Mouse (Mus musculus) stomach, embryonic 16.5 days (tissue): Measurements from ENCODE around the gene Cacna1c. TPM values are rescaled to one million over a fixed set of nuclear protein-coding genes. Genes with fewer than 3 reads are reported as not detected.

Source experiments
- ATAC-seq: fragments of 200-750 bp; cut with Nextera tagmentation; 2 replicates; pipeline ENCODE4 v1.8.0; 2017; ENCODE audit warnings: moderate number of reproducible peaks, moderate TSS enrichment; ENCODE audit not compliant: insufficient read depth, low FRiP score
- H3K27ac ChIP-seq: fragments of 300-500 bp; sonication (generic); 2 replicates; pipeline ENCODE4 v1.5.1; 2014; ENCODE audit warnings: low read length
- H3K27me3 ChIP-seq: fragments of 300-500 bp; sonication (generic); 2 replicates; pipeline ENCODE4 v1.6.1; 2014; ENCODE audit warnings: low read length, control low read depth, mixed read lengths; ENCODE audit not compliant: control insufficient read depth, insufficient read depth
- H3K36me3 ChIP-seq: fragments of 300-500 bp; sonication (generic); 2 replicates; pipeline ENCODE4 v1.6.1; 2014; ENCODE audit warnings: low read length; ENCODE audit not compliant: control insufficient read depth, insufficient read depth
- H3K4me1 ChIP-seq: fragments of 300-500 bp; sonication (generic); 2 replicates; pipeline ENCODE4 v1.6.1; 2014; ENCODE audit warnings: low read length, control low read depth, mixed read lengths; ENCODE audit not compliant: control insufficient read depth, insufficient read depth
- H3K4me2 ChIP-seq: fragments of 300-500 bp; sonication (generic); 2 replicates; pipeline ENCODE4 v1.6.1; 2014; ENCODE audit warnings: low read depth, low read length, mixed read lengths
- H3K4me3 ChIP-seq: fragments of 300-500 bp; sonication (generic); replicated peaks from 2 replicates; pipeline ENCODE4 v1.5.1; 2014; ENCODE audit warnings: mild to moderate bottlenecking, low read length
- H3K9ac ChIP-seq: fragments of 300-500 bp; sonication (generic); 2 replicates; pipeline ENCODE4 v1.6.1; 2014; ENCODE audit warnings: low read length
- H3K9me3 ChIP-seq: fragments of 300-500 bp; sonication (generic); replicated peaks from 2 replicates; pipeline ENCODE4 v1.6.1; 2016; ENCODE audit warnings: low read length, control low read depth; ENCODE audit not compliant: control insufficient read depth
- WGBS: fragments of 180-500 bp; shearing (Covaris S2); extraction: QIAGEN DNeasy Blood & Tissue Kit; methylation state at CpG from one replicate; pipeline ENCODE4 v1.1.7; 2014; 5-methylcytosine and 5-hydroxymethylcytosine counted together
- polyA plus RNA-seq: library from polyadenylated mRNA; unstranded; fragments of >200 nt; fragmentation: Nextera tagmentation; extraction: Ambion mirVana; gene quantifications from 2 replicates; pipeline ENCODE4 v1.2.1, GENCODE M21; 2015

Gene Cacna1c
- polyA plus RNA-seq, 1 experiment from 2014 or later, result 4.3 TPM

- H3K36me3 ChIP-seq, result no peaks in the 10 kb centered on the region
- 75% methylated on average over 2 of the region's 2 CpGs for WGBS
- no peak overlapping the region for H3K4me3 ChIP-seq
- H3K9ac ChIP-seq, result no peak overlapping the region
- H3K4me1 ChIP-seq, result peaks cover 4% of the 10 kb centered on the region; the same call in 1 of the 2 replicates
- H3K27me3 ChIP-seq, result no peaks in the 10 kb centered on the region
- H3K27ac ChIP-seq, result no peak overlapping the region
- ATAC-seq, result no peak
- no peak overlapping the region for H3K4me2 ChIP-seq
- no peaks in the 10 kb centered on the region for H3K9me3 ChIP-seq
Measured at GRCm38 (mm10) chr6:119180188-119180587, 16.0 kb downstream of the Cacna1c start.

- ATAC-seq, result no peak
- no peak overlapping the region for H3K4me2 ChIP-seq
- no peaks in the 10 kb centered on the region for H3K9me3 ChIP-seq
- no peak overlapping the region for H3K27ac ChIP-seq
- no peak overlapping the region for H3K4me3 ChIP-seq
- H3K27me3 ChIP-seq, result no peaks in the 10 kb centered on the region
- no peaks in the 10 kb centered on the region for H3K36me3 ChIP-seq
- peaks cover 4% of the 10 kb centered on the region; the same call in 1 of the 2 replicates for H3K4me1 ChIP-seq
- 63% methylated on average over 8 of the region's 8 CpGs for WGBS
- H3K9ac ChIP-seq, result no peak overlapping the region
Measured at GRCm38 (mm10) chr6:119177101-119177500, 19.1 kb downstream of the Cacna1c start.

GRCm38 (mm10) chr6:119176103-119176502 is 20.1 kb downstream of the Cacna1c start:
- ATAC-seq, result no peak
- Histone ChIP-seq H3K4me3 (peak overlapping the region; percentile 82), H3K4me1 (peaks cover 4% of the 10 kb centered on the region; the same call in 1 of the 2 replicates), H3K9ac (no peak overlapping the region; the same call in 1 of the 2 replicates), H3K4me2 (peak overlapping the region; percentile 64), H3K27ac (no peak overlapping the region), H3K27me3 (no peaks in the 10 kb centered on the region), H3K9me3 (no peaks in the 10 kb centered on the region), H3K36me3 (no peaks in the 10 kb centered on the region)
- WGBS, result 70% methylated on average over 7 of the region's 7 CpGs

- peak within 1 kb of the TSS; percentile 89 for H3K9ac ChIP-seq
- H3K9me3 ChIP-seq, result no peaks in the 10 kb centered on the region
- WGBS, result under 1% methylated on average over 64 of the region's 65 CpGs
- peak within 1 kb of the TSS; percentile 93 for H3K27ac ChIP-seq
- H3K27me3 ChIP-seq, result no peaks in the 10 kb centered on the region
- no peaks in the 10 kb centered on the region for H3K36me3 ChIP-seq
- H3K4me2 ChIP-seq, result peak within 1 kb of the TSS; percentile 64
- H3K4me3 ChIP-seq, result peak within 1 kb of the TSS; percentile 82
- peaks cover 4% of the 10 kb centered on the region; the same call in 1 of the 2 replicates for H3K4me1 ChIP-seq
- ATAC-seq, result peak; percentile 93
Measured at GRCm38 (mm10) chr6:119175078-119175853, 21.0 kb downstream of the Cacna1c start, which contains the start of gene Dcp1b. Gene Dcp1b, plus strand, starts transcription at chr6:119175253.

- 57% methylated on average over 12 of the region's 12 CpGs for WGBS
- ATAC-seq, result no peak
- peak overlapping the region; percentile 89 for H3K9ac ChIP-seq
Measured at GRCm38 (mm10) chr6:119174307-119175074, 21.7 kb downstream of the Cacna1c start.

GRCm38 (mm10) chr6:119165677-119166076 is 30.5 kb downstream of the Cacna1c start:
- no peak overlapping the region for H3K4me3 ChIP-seq
- no peaks in the 10 kb centered on the region for H3K36me3 ChIP-seq
- H3K27ac ChIP-seq, result no peak overlapping the region
- H3K4me2 ChIP-seq, result no peak overlapping the region
- H3K9me3 ChIP-seq, result no peaks in the 10 kb centered on the region
- H3K27me3 ChIP-seq, result no peaks in the 10 kb centered on the region
- no peaks in the 10 kb centered on the region for H3K4me1 ChIP-seq
- no peak overlapping the region for H3K9ac ChIP-seq
- ATAC-seq, result no peak

More at GRCm38 (mm10) chr6:119174307-119175074, 21.7 kb downstream of the Cacna1c start:
- Histone ChIP-seq H3K27ac (no peak overlapping the region), H3K4me2 (peak overlapping the region; percentile 64), H3K36me3 (no peaks in the 10 kb centered on the region), H3K27me3 (no peaks in the 10 kb centered on the region), H3K4me1 (peaks cover 4% of the 10 kb centered on the region; the same call in 1 of the 2 replicates), H3K9me3 (no peaks in the 10 kb centered on the region), H3K4me3 (peak overlapping the region; percentile 82)

- H3K9me3 ChIP-seq, result no peaks in the 10 kb centered on the region
- H3K4me2 ChIP-seq, result no peak overlapping the region
- H3K27me3 ChIP-seq, result no peaks in the 10 kb centered on the region
- no peak for ATAC-seq
- no peak overlapping the region for H3K4me3 ChIP-seq
- H3K27ac ChIP-seq, result no peak overlapping the region
- no peaks in the 10 kb centered on the region for H3K4me1 ChIP-seq
- H3K9ac ChIP-seq, result no peak overlapping the region
- 29% methylated on average over 4 of the region's 4 CpGs for WGBS
- no peaks in the 10 kb centered on the region for H3K36me3 ChIP-seq
Measured at GRCm38 (mm10) chr6:119145109-119145508, 51.1 kb downstream of the Cacna1c start.

- Histone ChIP-seq H3K9me3 (no peaks in the 10 kb centered on the region), H3K27ac (no peak overlapping the region), H3K4me2 (no peak overlapping the region), H3K27me3 (no peaks in the 10 kb centered on the region), H3K4me3 (no peak overlapping the region), H3K4me1 (no peaks in the 10 kb centered on the region), H3K9ac (no peak overlapping the region), H3K36me3 (no peaks in the 10 kb centered on the region)
- no peak for ATAC-seq
- 20% methylated on average over 7 of the region's 7 CpGs for WGBS
Measured at GRCm38 (mm10) chr6:119139561-119139960, 56.7 kb downstream of the Cacna1c start.

GRCm38 (mm10) chr6:119137768-119138167 is 58.5 kb downstream of the Cacna1c start:
- no peak overlapping the region for H3K27ac ChIP-seq
- no peaks in the 10 kb centered on the region for H3K4me1 ChIP-seq
- 78% methylated on average over 10 of the region's 10 CpGs for WGBS
- ATAC-seq, result no peak
- H3K9me3 ChIP-seq, result no peaks in the 10 kb centered on the region
- H3K36me3 ChIP-seq, result no peaks in the 10 kb centered on the region
- no peak overlapping the region for H3K4me2 ChIP-seq
- no peak overlapping the region for H3K4me3 ChIP-seq
- no peaks in the 10 kb centered on the region for H3K27me3 ChIP-seq
- no peak overlapping the region for H3K9ac ChIP-seq
